Mouse (Mus musculus) small intestine, adult 2 months (tissue): Measurements from ENCODE around the gene Rflna.

Source experiments
- CTCF ChIP-seq: fragments of 200-500 bp; IDR thresholded peaks from 2 replicates; pipeline ENCODE4 v1.5.1; 2012; ENCODE audit warnings: low read depth, mild to moderate bottlenecking, control low read depth, inconsistent platforms, low read length, moderate library complexity, mixed read lengths; ENCODE audit not compliant: insufficient replicate concordance, insufficient read length; ENCODE audit errors: extremely low read depth
- POLR2A ChIP-seq: fragments of 200-500 bp; IDR thresholded peaks from 2 replicates; pipeline ENCODE4 v1.6.1; 2012; ENCODE audit warnings: low read depth, mild to moderate bottlenecking, control low read depth, inconsistent platforms, low read length, moderate library complexity

- TF ChIP-seq CTCF (no peak), POLR2A (no peak)
These were observed 21.0 kb downstream of the Rflna start for GRCm38 (mm10) chr5:125024002-125024401.
